Mouse (Mus musculus): ENCODE measurements around the gene Wdr61. TPM values are rescaled to one million over a fixed set of nuclear protein-coding genes. Genes with fewer than 3 reads are reported as not detected.

Wdr61 gene
- polyA plus RNA-seq, 1 experiment from 2014 or later = 151 TPM

DNA sequence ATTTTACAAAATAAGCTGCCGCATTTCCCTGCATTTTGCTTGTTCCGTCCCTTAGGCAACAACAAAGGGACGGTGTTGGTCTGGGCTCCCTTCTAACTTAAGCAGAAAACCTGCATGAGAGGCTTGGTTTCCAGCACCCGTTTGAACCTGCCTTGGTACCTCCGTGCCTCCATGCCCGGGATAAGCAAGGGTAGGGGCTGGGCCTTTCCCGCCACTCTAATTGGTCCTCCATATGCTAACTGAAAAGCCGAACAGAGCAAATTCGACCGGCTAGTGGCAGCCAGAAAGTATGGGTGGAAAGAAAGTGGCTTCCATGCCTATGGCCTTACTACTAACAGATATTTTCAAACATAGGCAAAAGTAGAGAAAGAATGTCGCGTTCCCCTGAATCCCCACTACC is 29.8 kb upstream of the Wdr61 start:
- 0 out of 2 replicates have a peak overlapping the region, but pooled peaks have one; percentile 73 for H3K4me2 ChIP-seq (ENCODE audit: low read depth, low read length)
- peaks cover 45% of the 10 kb centered on the region for H3K27me3 ChIP-seq (ENCODE audit: control insufficient read depth, insufficient read depth, low read length)
- peaks cover 8% of the 10 kb centered on the region for H3K4me1 ChIP-seq (ENCODE audit: control insufficient read depth, insufficient read depth, low read length)
- H3K36me3 ChIP-seq (ENCODE audit: control insufficient read depth, insufficient read depth, low read length) = no peaks in the 10 kb centered on the region
- no peak for ATAC-seq (ENCODE audit: insufficient read depth, low FRiP score)
- 30% methylated on average over 12 of the region's 12 CpGs for WGBS
- H3K4me3 ChIP-seq (replicated peaks; ENCODE audit: low read length) = no peak overlapping the region
- H3K9me3 ChIP-seq (replicated peaks; ENCODE audit: control insufficient read depth, low read length) = no peaks in the 10 kb centered on the region
- no peak overlapping the region for H3K27ac ChIP-seq (ENCODE audit: low read length)
- H3K9ac ChIP-seq (ENCODE audit: low read length) = no peak overlapping the region

DNA sequence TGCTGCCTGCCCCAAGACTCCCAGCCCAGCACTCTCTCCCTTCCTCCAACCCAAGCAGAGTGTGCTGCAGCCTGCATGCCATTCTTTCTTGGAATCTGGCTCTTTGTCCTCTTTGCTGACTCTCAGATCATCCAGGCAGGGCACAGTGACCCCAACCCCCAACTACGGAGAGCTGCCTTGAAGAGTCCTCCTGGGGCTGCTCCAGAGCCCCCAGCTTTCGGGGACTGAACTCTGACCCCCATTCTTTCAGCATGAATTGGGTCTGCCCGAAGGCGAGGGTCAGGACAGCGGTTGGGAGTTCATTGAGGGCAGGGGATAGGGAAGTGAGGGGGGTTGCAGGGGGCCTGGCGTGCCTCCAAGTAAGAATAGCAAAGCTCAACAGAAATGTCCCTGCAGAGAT is 25.3 kb upstream of the Wdr61 start:
- no peak overlapping the region for H3K4me2 ChIP-seq (ENCODE audit: low read depth, low read length)
- peaks cover 22% of the 10 kb centered on the region for H3K27me3 ChIP-seq (ENCODE audit: control insufficient read depth, insufficient read depth, low read length)
- no peak overlapping the region for H3K27ac ChIP-seq (ENCODE audit: low read length)
- WGBS = 35% methylated on average over 6 of the region's 6 CpGs
- H3K9me3 ChIP-seq (replicated peaks; ENCODE audit: control insufficient read depth, low read length) = no peaks in the 10 kb centered on the region
- no peaks in the 10 kb centered on the region for H3K36me3 ChIP-seq (ENCODE audit: control insufficient read depth, insufficient read depth, low read length)
- no peaks in the 10 kb centered on the region for H3K4me1 ChIP-seq (ENCODE audit: control insufficient read depth, insufficient read depth, low read length)
- no peak for ATAC-seq (ENCODE audit: insufficient read depth, low FRiP score)
- no peak overlapping the region for H3K9ac ChIP-seq (ENCODE audit: low read length)
- H3K4me3 ChIP-seq (replicated peaks; ENCODE audit: low read length) = no peak overlapping the region

DNA sequence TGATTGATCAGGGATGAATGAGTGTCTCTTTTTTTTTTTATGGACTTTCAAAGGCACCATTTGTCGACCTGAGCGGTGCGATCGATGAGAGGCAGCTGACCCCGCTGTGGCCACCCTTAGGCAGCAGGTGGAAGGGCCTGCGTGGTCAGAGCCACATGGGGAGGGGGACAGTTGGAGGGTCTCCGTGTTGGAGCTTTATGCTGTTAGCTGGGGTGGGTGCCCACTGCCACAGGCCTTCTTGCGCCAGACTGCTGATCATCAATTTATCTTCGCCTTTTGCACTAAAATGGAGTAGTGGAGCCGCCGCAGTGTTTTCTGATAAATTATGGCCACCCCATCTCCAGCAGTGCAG is 18.6 kb upstream of the Wdr61 start:
- Histone ChIP-seq H3K4me1 (ENCODE audit: control insufficient read depth, insufficient read depth, low read length) (no peaks in the 10 kb centered on the region), H3K27me3 (ENCODE audit: control insufficient read depth, insufficient read depth, low read length) (0 out of 2 replicates have a peak, but pooled peaks cover 5% of the 10 kb centered on the region), H3K4me3 (replicated peaks; ENCODE audit: low read length) (no peak overlapping the region), H3K36me3 (ENCODE audit: control insufficient read depth, insufficient read depth, low read length) (no peaks in the 10 kb centered on the region), H3K9ac (ENCODE audit: low read length) (no peak overlapping the region), H3K9me3 (replicated peaks; ENCODE audit: control insufficient read depth, low read length) (no peaks in the 10 kb centered on the region), H3K27ac (ENCODE audit: low read length) (no peak overlapping the region), H3K4me2 (ENCODE audit: low read depth, low read length) (no peak overlapping the region)
- no peak for ATAC-seq (ENCODE audit: insufficient read depth, low FRiP score)
- WGBS = 43% methylated on average over 11 of the region's 11 CpGs

DNA sequence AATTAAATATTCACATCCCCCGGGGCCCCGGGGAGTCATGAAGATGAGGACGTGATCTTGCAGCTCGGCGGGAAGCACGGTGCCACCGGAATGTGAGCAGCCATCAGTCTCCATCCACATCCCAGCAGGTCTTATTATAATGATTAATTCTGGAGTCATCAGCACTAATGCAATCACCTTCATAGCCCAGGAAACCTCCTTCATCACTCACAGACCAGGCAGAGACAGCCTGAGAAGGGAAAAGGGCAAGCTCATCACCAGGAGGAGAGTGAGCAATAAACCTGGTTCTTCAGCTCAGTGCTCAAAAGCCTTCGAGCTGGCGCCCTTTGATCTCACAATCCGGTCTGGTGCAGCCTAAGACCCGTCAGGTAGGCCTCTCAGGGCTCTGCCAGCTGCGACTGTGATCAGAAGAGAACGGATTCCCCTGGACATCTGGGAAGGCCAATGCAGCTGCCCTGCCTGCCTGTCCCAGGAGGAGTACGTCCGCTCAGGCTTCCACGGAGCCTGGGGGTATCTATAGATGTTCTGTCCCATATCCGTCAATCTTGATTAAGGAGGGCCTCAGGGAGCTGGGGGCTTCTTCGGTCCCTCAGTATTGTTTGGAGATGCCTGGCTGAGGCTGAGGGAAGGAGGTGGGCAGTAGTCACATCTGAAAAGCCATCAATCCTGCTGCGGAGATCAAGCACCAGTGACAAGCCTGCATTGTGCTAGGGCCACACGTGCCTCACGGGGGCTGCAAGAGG is 18.1 kb upstream of the Wdr61 start:
- Histone ChIP-seq H3K4me1 (ENCODE audit: control insufficient read depth, insufficient read depth, low read length) (no peaks in the 10 kb centered on the region), H3K9ac (ENCODE audit: low read length) (no peak overlapping the region), H3K4me3 (replicated peaks; ENCODE audit: low read length) (no peak overlapping the region), H3K27me3 (ENCODE audit: control insufficient read depth, insufficient read depth, low read length) (0 out of 2 replicates have a peak, but pooled peaks cover 5% of the 10 kb centered on the region), H3K27ac (ENCODE audit: low read length) (no peak overlapping the region), H3K4me2 (ENCODE audit: low read depth, low read length) (no peak overlapping the region), H3K36me3 (ENCODE audit: control insufficient read depth, insufficient read depth, low read length) (no peaks in the 10 kb centered on the region), H3K9me3 (replicated peaks; ENCODE audit: control insufficient read depth, low read length) (no peaks in the 10 kb centered on the region)
- 33% methylated on average over 21 of the region's 21 CpGs for WGBS
- ATAC-seq (ENCODE audit: insufficient read depth, low FRiP score) = no peak

GRCm38 (mm10) chr9:54751684-54752083 is 17.4 kb upstream of the Wdr61 start:
- Histone ChIP-seq H3K27me3 (ENCODE audit: control insufficient read depth, insufficient read depth, low read length) (0 out of 2 replicates have a peak, but pooled peaks cover 5% of the 10 kb centered on the region), H3K9ac (ENCODE audit: low read length) (no peak overlapping the region), H3K27ac (ENCODE audit: low read length) (no peak overlapping the region), H3K4me2 (ENCODE audit: low read depth, low read length) (no peak overlapping the region), H3K9me3 (replicated peaks; ENCODE audit: control insufficient read depth, low read length) (no peaks in the 10 kb centered on the region), H3K4me1 (ENCODE audit: control insufficient read depth, insufficient read depth, low read length) (no peaks in the 10 kb centered on the region), H3K4me3 (replicated peaks; ENCODE audit: low read length) (no peak overlapping the region), H3K36me3 (ENCODE audit: control insufficient read depth, insufficient read depth, low read length) (no peaks in the 10 kb centered on the region)
- WGBS = 80% methylated on average over 2 of the region's 2 CpGs
- ATAC-seq (ENCODE audit: insufficient read depth, low FRiP score) = no peak

DNA sequence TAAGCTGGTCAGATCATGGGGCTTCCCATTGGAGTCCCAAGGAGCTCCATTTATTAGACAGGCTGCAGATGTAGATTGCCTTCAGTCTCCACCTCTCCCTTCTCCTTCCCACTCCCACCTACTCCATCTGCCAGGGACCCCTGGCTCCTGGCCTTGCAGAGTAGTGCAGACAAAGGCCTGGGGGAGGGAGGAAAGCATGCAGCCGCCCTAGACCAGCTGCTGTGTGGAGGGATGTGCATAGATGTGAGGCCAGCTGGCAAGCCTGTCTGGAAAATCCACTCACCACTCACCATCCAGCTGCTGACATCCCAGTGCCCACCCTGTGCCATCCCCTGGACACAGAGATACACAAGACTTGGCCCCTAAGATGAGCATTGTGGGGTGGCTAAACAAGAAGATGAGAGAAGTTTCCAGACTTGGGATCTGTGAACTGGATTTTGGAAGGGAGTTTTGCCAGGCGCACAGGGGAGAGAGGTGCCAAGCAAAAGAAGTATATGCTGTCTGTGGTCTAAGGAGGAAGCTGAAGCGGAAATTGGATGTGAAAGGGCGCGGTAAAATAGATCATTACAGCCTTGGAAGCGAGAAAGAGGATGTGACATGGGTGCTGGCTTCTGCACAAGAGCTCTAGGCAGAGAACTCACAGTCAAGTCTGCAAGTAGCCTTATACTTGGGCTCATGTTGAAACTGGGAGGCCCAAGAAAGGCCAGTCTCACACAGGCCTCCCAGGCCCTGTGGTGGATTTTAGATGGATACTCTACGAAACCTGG is 16.1 kb upstream of the Wdr61 start:
- Histone ChIP-seq H3K4me1 (ENCODE audit: control insufficient read depth, insufficient read depth, low read length) (no peaks in the 10 kb centered on the region), H3K36me3 (ENCODE audit: control insufficient read depth, insufficient read depth, low read length) (no peaks in the 10 kb centered on the region), H3K4me2 (ENCODE audit: low read depth, low read length) (no peak overlapping the region), H3K27ac (ENCODE audit: low read length) (no peak overlapping the region), H3K9ac (ENCODE audit: low read length) (no peak overlapping the region), H3K9me3 (replicated peaks; ENCODE audit: control insufficient read depth, low read length) (no peaks in the 10 kb centered on the region), H3K4me3 (replicated peaks; ENCODE audit: low read length) (no peak overlapping the region), H3K27me3 (ENCODE audit: control insufficient read depth, insufficient read depth, low read length) (0 out of 2 replicates have a peak, but pooled peaks cover 5% of the 10 kb centered on the region)
- peak; percentile 47; the same call in 1 of the 2 replicates for ATAC-seq (ENCODE audit: insufficient read depth, low FRiP score)
- 76% methylated on average over 7 of the region's 7 CpGs for WGBS

GRCm38 (mm10) chr9:54745740-54746370 is 11.5 kb upstream of the Wdr61 start:
- H3K9ac ChIP-seq (ENCODE audit: low read length) = no peak overlapping the region
- 37% methylated on average over 13 of the region's 13 CpGs for WGBS
- peak; percentile 33; the same call in 1 of the 2 replicates for ATAC-seq (ENCODE audit: insufficient read depth, low FRiP score)
- no peaks in the 10 kb centered on the region for H3K27me3 ChIP-seq (ENCODE audit: control insufficient read depth, insufficient read depth, low read length)
- H3K36me3 ChIP-seq (ENCODE audit: control insufficient read depth, insufficient read depth, low read length) = no peaks in the 10 kb centered on the region
- H3K4me3 ChIP-seq (replicated peaks; ENCODE audit: low read length) = no peak overlapping the region
- no peak overlapping the region for H3K27ac ChIP-seq (ENCODE audit: low read length)
- no peak overlapping the region for H3K4me2 ChIP-seq (ENCODE audit: low read depth, low read length)
- no peaks in the 10 kb centered on the region for H3K4me1 ChIP-seq (ENCODE audit: control insufficient read depth, insufficient read depth, low read length)
- H3K9me3 ChIP-seq (replicated peaks; ENCODE audit: control insufficient read depth, low read length) = no peaks in the 10 kb centered on the region

- WGBS = 69% methylated on average over 4 of the region's 4 CpGs
- H3K4me1 ChIP-seq (ENCODE audit: control insufficient read depth, insufficient read depth, low read length) = no peaks in the 10 kb centered on the region
- no peaks in the 10 kb centered on the region for H3K36me3 ChIP-seq (ENCODE audit: control insufficient read depth, insufficient read depth, low read length)
- no peak overlapping the region for H3K4me2 ChIP-seq (ENCODE audit: low read depth, low read length)
- no peaks in the 10 kb centered on the region for H3K9me3 ChIP-seq (replicated peaks; ENCODE audit: control insufficient read depth, low read length)
- H3K4me3 ChIP-seq (replicated peaks; ENCODE audit: low read length) = no peak overlapping the region
- H3K27ac ChIP-seq (ENCODE audit: low read length) = no peak overlapping the region
- no peak overlapping the region for H3K9ac ChIP-seq (ENCODE audit: low read length)
- no peak for ATAC-seq (ENCODE audit: insufficient read depth, low FRiP score)
- H3K27me3 ChIP-seq (ENCODE audit: control insufficient read depth, insufficient read depth, low read length) = no peaks in the 10 kb centered on the region
Measured at GRCm38 (mm10) chr9:54743891-54744290, 9.6 kb upstream of the Wdr61 start.

GRCm38 (mm10) chr9:54738376-54738775 is 4.1 kb upstream of the Wdr61 start:
- H3K4me1 ChIP-seq (ENCODE audit: control insufficient read depth, insufficient read depth, low read length) = peaks cover 3% of the 10 kb centered on the region
- no peak overlapping the region for H3K4me3 ChIP-seq (replicated peaks; ENCODE audit: low read length)
- no peaks in the 10 kb centered on the region for H3K27me3 ChIP-seq (ENCODE audit: control insufficient read depth, insufficient read depth, low read length)
- 0 out of 2 replicates have a peak overlapping the region, but pooled peaks have one; percentile 2 for H3K9ac ChIP-seq (ENCODE audit: low read length)
- WGBS = 26% methylated on average over 3 of the region's 3 CpGs
- no peaks in the 10 kb centered on the region for H3K36me3 ChIP-seq (ENCODE audit: control insufficient read depth, insufficient read depth, low read length)
- no peak overlapping the region for H3K27ac ChIP-seq (ENCODE audit: low read length)
- no peak for ATAC-seq (ENCODE audit: insufficient read depth, low FRiP score)
- H3K4me2 ChIP-seq (ENCODE audit: low read depth, low read length) = no peak overlapping the region
- no peaks in the 10 kb centered on the region for H3K9me3 ChIP-seq (replicated peaks; ENCODE audit: control insufficient read depth, low read length)

Data from stomach, embryonic 16.5 days (tissue).